ENCODE assay signal across 11 mouse cellular contexts in the genomic region with DNA sequence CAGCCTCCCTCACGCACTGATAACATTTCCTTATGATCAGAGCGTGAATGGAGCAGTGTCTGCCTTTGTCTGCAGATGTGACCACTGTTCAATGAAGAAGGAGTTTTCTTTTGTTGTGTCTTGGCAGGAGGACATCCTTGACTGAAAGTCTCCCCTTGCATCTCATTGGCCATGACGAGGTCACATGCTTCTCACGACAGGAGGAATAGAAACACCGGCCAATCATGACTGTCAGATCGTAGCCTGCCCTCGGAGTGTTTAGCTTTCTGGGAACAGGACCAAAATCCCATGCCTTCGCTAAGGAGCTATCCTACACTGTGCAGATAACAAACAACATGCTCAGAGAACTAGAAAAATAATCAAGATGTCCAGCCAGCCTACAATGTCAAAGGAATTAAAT. TPM values are rescaled to one million over a fixed set of nuclear protein-coding genes. Genes with fewer than 3 reads are reported as not detected.
DNase-seq lines count a peak whose midpoint lies in the region; ATAC-seq lines count a peak whose summit lies in the region.
"Had no signal": no experiment of that assay in that cellular context is flagged by ENCODE, and none has a peak within 500 bp of the region (broad histone marks: within the 10 kb centered on the region; RNA-seq: fewer than 3 reads in every experiment).

No protein-coding gene starts in this region.

- H3K9me3 ChIP-seq in heart, embryonic 11.5 days (replicated peaks; ENCODE audit: control insufficient read depth, low read length) = no peaks in the 10 kb centered on the region
- H3K9me3 ChIP-seq in heart, embryonic 15.5 days (replicated peaks) = no peaks in the 10 kb centered on the region

- H3K27me3 ChIP-seq in heart, embryonic 11.5 days (ENCODE audit: control insufficient read depth, insufficient read depth, low read length) = no peaks in the 10 kb centered on the region
- no peaks in the 10 kb centered on the region for H3K27me3 ChIP-seq in heart, embryonic 15.5 days

- no peak overlapping the region for H3K4me3 ChIP-seq in heart, embryonic 11.5 days (ENCODE audit: low read depth, low read length)
- H3K4me3 ChIP-seq in heart, embryonic 15.5 days = no peak overlapping the region
- H3K4me3 ChIP-seq: layer of hippocampus, adult 2 months had no signal

- DNase-seq in heart, adult 18-20 months = no peak
- DNase-seq in lung, postnatal 10 days = peak; percentile 52
- DNase-seq in lung, postnatal 36 days = no peak
- peak; percentile 39 for DNase-seq in R1 (ENCODE audit: low read depth, low spot score)
- DNase-seq in layer of hippocampus, postnatal 14 days (ENCODE audit: low spot score in 2 of 2) = no peak
- DNase-seq: cerebellum, adult 11-12 months; gastrocnemius, postnatal 36 days had no signal

- H3K36me3 ChIP-seq in heart, embryonic 11.5 days (ENCODE audit: control insufficient read depth, insufficient read depth, low read length) = no peaks in the 10 kb centered on the region
- no peaks in the 10 kb centered on the region for H3K36me3 ChIP-seq in heart, embryonic 15.5 days

- H3K4me1 ChIP-seq in heart, embryonic 11.5 days (ENCODE audit: control insufficient read depth, insufficient read depth, low read length) = peaks cover 16% of the 10 kb centered on the region
- peaks cover 40% of the 10 kb centered on the region for H3K4me1 ChIP-seq in heart, embryonic 15.5 days (replicated peaks)

- H3K9ac ChIP-seq in heart, embryonic 11.5 days (ENCODE audit: low read depth, low read length) = no peak overlapping the region
- H3K9ac ChIP-seq in heart, embryonic 15.5 days = no peak overlapping the region

- peak overlapping the region; percentile 91 for H3K27ac ChIP-seq in heart, embryonic 11.5 days (ENCODE audit: low read depth, low read length)
- peak overlapping the region; percentile 91 for H3K27ac ChIP-seq in heart, embryonic 15.5 days
- H3K27ac ChIP-seq: layer of hippocampus, adult 2 months had no signal

- no peak for ATAC-seq in heart, embryonic 11.5 days (replicated peaks; ENCODE audit: insufficient number of reproducible peaks, low FRiP score, low TSS enrichment)
- no peak; the same call in 1 of the 2 replicates for ATAC-seq in heart, embryonic 15.5 days (replicated peaks; ENCODE audit: insufficient number of reproducible peaks, insufficient read depth, low FRiP score, low read depth)
- no peak for ATAC-seq in monocyte, adult 5-6 weeks (replicated peaks; ENCODE audit: insufficient number of reproducible peaks, low FRiP score, low TSS enrichment, poor library complexity, severe bottlenecking)

- no peak overlapping the region for H3K4me2 ChIP-seq in heart, embryonic 11.5 days
- H3K4me2 ChIP-seq in heart, embryonic 15.5 days = no peak overlapping the region

- 57% methylated on average over 8 of the region's 8 CpGs for WGBS in heart, embryonic 11.5 days (ENCODE audit: insufficient replicate concordance)
- WGBS in heart, embryonic 15.5 days = 42% methylated on average over 8 of the region's 8 CpGs

RNA-seq across cellular contexts. Expression of gene Zfp362, which starts 35.4 kb away (rescaled TPM):
- polyA plus RNA-seq in heart, embryonic 11.5 days (2014; fragmentation: Nextera tagmentation; extraction: Ambion mirVana) = 21.0 and 21.3 TPM in 2 replicates
- 1 to 10 TPM; 9.9 TPM for total RNA-seq in heart, adult 18-20 months (2021)
- 14.2 and 21.1 TPM in 2 replicates for polyA plus RNA-seq in heart, embryonic 15.5 days (2015; fragmentation: Nextera tagmentation; extraction: Ambion mirVana)
- 3.6 to 8.3 TPM (median 5.7 TPM) in 3 replicates for total RNA-seq in monocyte, adult 5-6 weeks (2017)
- total RNA-seq in layer of hippocampus, postnatal 14 days (2021) = 10 to 100 TPM; 34.7 to 35.5 TPM

RNA-seq across cellular contexts. Expression of gene Trim62, which starts 42.1 kb away (rescaled TPM):
- polyA plus RNA-seq in heart, embryonic 11.5 days (2014; fragmentation: Nextera tagmentation; extraction: Ambion mirVana) = 4.4 and 6.2 TPM in 2 replicates
- total RNA-seq in heart, adult 18-20 months (2021) = 1 to 10 TPM; 1.1 to 1.3 TPM
- 2.3 and 2.9 TPM in 2 replicates for polyA plus RNA-seq in heart, embryonic 15.5 days (2015; fragmentation: Nextera tagmentation; extraction: Ambion mirVana)
- total RNA-seq in monocyte, adult 5-6 weeks (2017) = 0.75 to 3.5 TPM (median 0.95 TPM) in 3 replicates
- 10 to 100 TPM; 17.8 to 19.5 TPM for total RNA-seq in layer of hippocampus, postnatal 14 days (2021)

Comparison
In these comparisons a context has a peak if more than half of its experiments do, and no peak if none do; other contexts are left out.
1. DNase-seq: peak in lung, postnatal 10 days (single experiment) and R1 (single experiment); none in heart, adult 18-20 months (0 of 2), lung, postnatal 36 days (single experiment) and layer of hippocampus, postnatal 14 days (0 of 2).